Mouse (Mus musculus): ENCODE data around the gene Akirin2. TPM values are rescaled to one million over a fixed set of nuclear protein-coding genes. Genes with fewer than 3 reads are reported as not detected.

Akirin2 gene
- 91.8 TPM for polyA plus RNA-seq (2015; fragmentation: Illumina TruSeq; extraction: RNeasy Lipid Tissue Mini Kit (QIAGEN cat#74804); ENCODE audit: insufficient read depth, low replicate concordance)

GRCm38 (mm10) chr4:34550748-34551097, at the start of gene Akirin2:
TSS of gene Akirin2 (plus strand) at chr4:34550937.

DNA sequence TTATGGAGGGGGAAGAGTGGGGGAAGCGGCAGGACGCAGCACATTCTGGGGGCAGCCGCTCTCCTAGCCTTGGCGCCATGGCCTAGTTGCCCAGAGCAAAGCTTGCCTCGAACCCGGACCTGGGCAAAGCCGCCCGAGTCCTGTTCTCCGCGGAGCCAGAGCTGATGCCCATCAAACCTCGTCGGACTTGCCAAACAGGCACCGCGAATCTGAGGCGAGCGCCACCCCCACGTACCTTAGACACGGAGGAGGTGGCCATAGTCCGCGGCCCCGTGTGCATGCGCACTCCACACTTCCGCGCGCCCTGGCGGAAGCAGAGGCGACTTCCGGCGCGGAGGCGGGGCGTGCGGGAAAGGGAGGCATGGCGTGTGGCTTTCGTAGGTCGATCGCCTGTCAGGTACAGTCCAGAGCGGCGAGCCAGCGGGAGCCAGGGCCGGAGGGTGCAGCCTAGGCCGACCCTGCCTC, 63.9 kb downstream of the Akirin2 start, which contains the start of the genes Orc3 and Rars2:
Orc3 (minus strand) TSS at position 315 of the 465 bp plus-strand sequence.
Rars2 (plus strand) TSS at position 328 of the 465 bp plus-strand sequence.

Other genes starting within 250 kb of the Akirin2 start
- 104 TPM for gene Orc3, start 64.0 kb downstream of the Akirin2 start, polyA plus RNA-seq (2015; fragmentation: Illumina TruSeq; extraction: RNeasy Lipid Tissue Mini Kit (QIAGEN cat#74804); ENCODE audit: insufficient read depth, low replicate concordance)
- gene Rars2, start 64.0 kb downstream of the Akirin2 start, polyA plus RNA-seq (2015; fragmentation: Illumina TruSeq; extraction: RNeasy Lipid Tissue Mini Kit (QIAGEN cat#74804); ENCODE audit: insufficient read depth, low replicate concordance) = 37.4 TPM
- gene Slc35a1, start 136.5 kb downstream of the Akirin2 start, polyA plus RNA-seq (2015; fragmentation: Illumina TruSeq; extraction: RNeasy Lipid Tissue Mini Kit (QIAGEN cat#74804); ENCODE audit: insufficient read depth, low replicate concordance) = 35.2 TPM
- gene Cfap206, start 179.3 kb downstream of the Akirin2 start, polyA plus RNA-seq (2015; fragmentation: Illumina TruSeq; extraction: RNeasy Lipid Tissue Mini Kit (QIAGEN cat#74804); ENCODE audit: insufficient read depth, low replicate concordance) = not detected
- not detected for gene Gm136, start 205.3 kb downstream of the Akirin2 start, polyA plus RNA-seq (2015; fragmentation: Illumina TruSeq; extraction: RNeasy Lipid Tissue Mini Kit (QIAGEN cat#74804); ENCODE audit: insufficient read depth, low replicate concordance)
- gene Smim8, start 227.5 kb downstream of the Akirin2 start, polyA plus RNA-seq (2015; fragmentation: Illumina TruSeq; extraction: RNeasy Lipid Tissue Mini Kit (QIAGEN cat#74804); ENCODE audit: insufficient read depth, low replicate concordance) = 36.8 TPM